Mouse (Mus musculus) embryonic facial prominence, embryonic 10.5 days (tissue): ENCODE data around the gene Plxna1. TPM values are rescaled to one million over a fixed set of nuclear protein-coding genes. Genes with fewer than 3 reads are reported as not detected.
A peak's percentile ranks its signal among the peaks of the same experiment; 100 is the strongest.

Experiments
- DNase-seq: peaks from one replicate; pipeline ENCODE4 v3.0.0-alpha.2; 2017; ENCODE audit warnings: low spot score
- H3K27ac ChIP-seq: fragments of 300-500 bp; sonication (generic); replicated peaks from 2 replicates; pipeline ENCODE4 v1.5.1; 2016; ENCODE audit warnings: mild to moderate bottlenecking
- H3K27me3 ChIP-seq: fragments of 300-500 bp; sonication (generic); replicated peaks from 2 replicates; pipeline ENCODE4 v1.6.1; 2016; ENCODE audit warnings: low read depth, mild to moderate bottlenecking; ENCODE audit not compliant: poor library complexity, severe bottlenecking
- H3K36me3 ChIP-seq: fragments of 300-500 bp; sonication (generic); replicated peaks from 2 replicates; pipeline ENCODE4 v1.6.1; 2016; ENCODE audit warnings: mild to moderate bottlenecking, moderate library complexity
- H3K4me1 ChIP-seq: fragments of 300-500 bp; sonication (generic); 2 replicates; pipeline ENCODE4 v1.6.1; 2016
- H3K4me3 ChIP-seq: fragments of 300-500 bp; sonication (generic); 2 replicates; pipeline ENCODE4 v1.5.1; 2016; ENCODE audit warnings: mild to moderate bottlenecking, moderate library complexity
- H3K9me3 ChIP-seq: fragments of 300-500 bp; sonication (generic); 2 replicates; pipeline ENCODE4 v1.6.1; 2016; ENCODE audit warnings: mild to moderate bottlenecking
- WGBS: fragments of 180-500 bp; shearing (Covaris S2); methylation state at CpG from one replicate; pipeline ENCODE4 v1.1.7; 2016; 5-methylcytosine and 5-hydroxymethylcytosine counted together
- polyA plus RNA-seq: library from polyadenylated mRNA; unstranded; fragments of >200 nt; fragmentation: Nextera tagmentation; extraction: Ambion mirVana; gene quantifications from 2 replicates; pipeline ENCODE4 v1.2.1, GENCODE M21; 2016

The Plxna1 gene
- polyA plus RNA-seq, 1 experiment from 2014 or later = 24.9 TPM

- H3K27me3 ChIP-seq = no peaks in the 10 kb centered on the region
- H3K27ac ChIP-seq = peak overlapping the region; percentile 89
- 25% methylated on average over 10 of the region's 10 CpGs for WGBS
- peak; percentile 91 for DNase-seq
- peaks cover 39% of the 10 kb centered on the region for H3K4me1 ChIP-seq
- H3K36me3 ChIP-seq = peaks cover 88% of the 10 kb centered on the region
- H3K9me3 ChIP-seq = no peaks in the 10 kb centered on the region
- H3K4me3 ChIP-seq = peak overlapping the region; percentile 33
Observed at GRCm38 (mm10) chr6:89344613-89345485, 17.6 kb downstream of the Plxna1 start.

GRCm38 (mm10) chr6:89341981-89342380 lies 20.4 kb downstream of the Plxna1 start:
- WGBS = 94% methylated on average over 4 of the region's 4 CpGs
- H3K36me3 ChIP-seq = peaks cover 88% of the 10 kb centered on the region
- no peak overlapping the region for H3K27ac ChIP-seq

GRCm38 (mm10) chr6:89339447-89339846 lies 23.0 kb downstream of the Plxna1 start:
- peaks cover 12% of the 10 kb centered on the region for H3K4me1 ChIP-seq
- WGBS = 75% methylated on average over 2 of the region's 2 CpGs
- no peak for DNase-seq
- no peaks in the 10 kb centered on the region for H3K27me3 ChIP-seq
- H3K9me3 ChIP-seq = no peaks in the 10 kb centered on the region
- no peak overlapping the region for H3K27ac ChIP-seq
- no peak overlapping the region for H3K4me3 ChIP-seq
- H3K36me3 ChIP-seq = peaks cover 99% of the 10 kb centered on the region

More at GRCm38 (mm10) chr6:89341981-89342380, 20.4 kb downstream of the Plxna1 start:
- H3K9me3 ChIP-seq = no peaks in the 10 kb centered on the region
- no peaks in the 10 kb centered on the region for H3K27me3 ChIP-seq
- no peak overlapping the region for H3K4me3 ChIP-seq
- peaks cover 27% of the 10 kb centered on the region for H3K4me1 ChIP-seq
- DNase-seq = no peak

- H3K4me1 ChIP-seq = peaks cover 11% of the 10 kb centered on the region
- DNase-seq = no peak
- no peaks in the 10 kb centered on the region for H3K9me3 ChIP-seq
- H3K27me3 ChIP-seq = no peaks in the 10 kb centered on the region
- peaks cover 100% of the 10 kb centered on the region for H3K36me3 ChIP-seq
- 93% methylated on average over 8 of the region's 8 CpGs for WGBS
- no peak overlapping the region for H3K27ac ChIP-seq
- no peak overlapping the region for H3K4me3 ChIP-seq
Observed at GRCm38 (mm10) chr6:89338733-89339132, 23.7 kb downstream of the Plxna1 start.

GRCm38 (mm10) chr6:89337574-89337973 lies 24.8 kb downstream of the Plxna1 start:
- no peaks in the 10 kb centered on the region for H3K9me3 ChIP-seq
- peaks cover 14% of the 10 kb centered on the region for H3K4me1 ChIP-seq
- 83% methylated on average over 9 of the region's 9 CpGs for WGBS
- peaks cover 100% of the 10 kb centered on the region for H3K36me3 ChIP-seq
- no peak overlapping the region for H3K27ac ChIP-seq
- DNase-seq = no peak
- no peaks in the 10 kb centered on the region for H3K27me3 ChIP-seq
- H3K4me3 ChIP-seq = no peak overlapping the region

GRCm38 (mm10) chr6:89333964-89334702 lies 28.3 kb downstream of the Plxna1 start:
- peak; percentile 74 for DNase-seq
- peaks cover 14% of the 10 kb centered on the region for H3K4me1 ChIP-seq
- H3K4me3 ChIP-seq = no peak overlapping the region
- peaks cover 100% of the 10 kb centered on the region for H3K36me3 ChIP-seq
- WGBS = 73% methylated on average over 12 of the region's 12 CpGs
- H3K9me3 ChIP-seq = no peaks in the 10 kb centered on the region
- H3K27me3 ChIP-seq = no peaks in the 10 kb centered on the region
- peak overlapping the region; percentile 44 for H3K27ac ChIP-seq

- Histone ChIP-seq H3K27me3 (no peaks in the 10 kb centered on the region), H3K36me3 (peaks cover 100% of the 10 kb centered on the region), H3K4me1 (peaks cover 20% of the 10 kb centered on the region), H3K4me3 (no peak overlapping the region), H3K9me3 (no peaks in the 10 kb centered on the region), H3K27ac (no peak overlapping the region)
- no peak for DNase-seq
- WGBS = 95% methylated on average over 10 of the region's 10 CpGs
Observed at GRCm38 (mm10) chr6:89330957-89331356, 31.5 kb downstream of the Plxna1 start.

- Histone ChIP-seq H3K27ac (no peak overlapping the region), H3K36me3 (peaks cover 100% of the 10 kb centered on the region), H3K27me3 (no peaks in the 10 kb centered on the region), H3K4me3 (no peak overlapping the region), H3K9me3 (no peaks in the 10 kb centered on the region), H3K4me1 (peaks cover 8% of the 10 kb centered on the region)
- no peak for DNase-seq
- WGBS = 87% methylated on average over 4 of the region's 4 CpGs
Observed at GRCm38 (mm10) chr6:89328634-89329033, 33.8 kb downstream of the Plxna1 start.

GRCm38 (mm10) chr6:89327746-89328491 lies 34.5 kb downstream of the Plxna1 start:
- Histone ChIP-seq H3K4me1 (peaks cover 6% of the 10 kb centered on the region; the same call in 1 of the 2 replicates), H3K36me3 (peaks cover 100% of the 10 kb centered on the region), H3K27me3 (no peaks in the 10 kb centered on the region), H3K4me3 (no peak overlapping the region), H3K27ac (no peak overlapping the region), H3K9me3 (no peaks in the 10 kb centered on the region)
- no peak for DNase-seq
- WGBS = 82% methylated on average over 15 of the region's 15 CpGs

GRCm38 (mm10) chr6:89324842-89325241 lies 37.6 kb downstream of the Plxna1 start:
- no peaks in the 10 kb centered on the region for H3K9me3 ChIP-seq
- no peak overlapping the region for H3K4me3 ChIP-seq
- peaks cover 100% of the 10 kb centered on the region for H3K36me3 ChIP-seq
- H3K27me3 ChIP-seq = no peaks in the 10 kb centered on the region
- 94% methylated on average over 4 of the region's 4 CpGs for WGBS
- H3K4me1 ChIP-seq = peaks cover 6% of the 10 kb centered on the region; the same call in 1 of the 2 replicates
- DNase-seq = no peak
- H3K27ac ChIP-seq = no peak overlapping the region

GRCm38 (mm10) chr6:89315263-89315662 lies 47.2 kb downstream of the Plxna1 start:
- no peaks in the 10 kb centered on the region for H3K27me3 ChIP-seq
- H3K9me3 ChIP-seq = no peaks in the 10 kb centered on the region
- no peak overlapping the region for H3K27ac ChIP-seq
- DNase-seq = no peak
- H3K36me3 ChIP-seq = peaks cover 42% of the 10 kb centered on the region
- no peak overlapping the region for H3K4me3 ChIP-seq
- WGBS = 59% methylated on average over 4 of the region's 4 CpGs
- H3K4me1 ChIP-seq = peaks cover 24% of the 10 kb centered on the region

- H3K9me3 ChIP-seq = peaks cover 5% of the 10 kb centered on the region; the same call in 1 of the 2 replicates
- peaks cover 5% of the 10 kb centered on the region for H3K36me3 ChIP-seq
Observed at GRCm38 (mm10) chr6:89311518-89311917, 50.9 kb downstream of the Plxna1 start.

More at GRCm38 (mm10) chr6:89311518-89311917, 50.9 kb downstream of the Plxna1 start:
- Histone ChIP-seq H3K27me3 (no peaks in the 10 kb centered on the region), H3K4me3 (no peak overlapping the region), H3K4me1 (peaks cover 37% of the 10 kb centered on the region), H3K27ac (no peak overlapping the region)
- WGBS = 89% methylated on average over 2 of the region's 2 CpGs
- DNase-seq = no peak
